Mouse (Mus musculus) myocyte (in vitro differentiated cells): Measurements from ENCODE around the gene Slc7a7. TPM values are rescaled to one million over a fixed set of nuclear protein-coding genes. Genes with fewer than 3 reads are reported as not detected.
A peak's percentile ranks its signal among the peaks of the same experiment; 100 is the strongest.

Experiments
- H3K27me3 ChIP-seq: one replicate; pipeline ENCODE4 v1.6.1; 2011; ENCODE audit not compliant: control insufficient read depth, insufficient read depth, insufficient read length
- H3K36me3 ChIP-seq: one replicate; pipeline ENCODE4 v1.6.1; 2011; ENCODE audit not compliant: control insufficient read depth, insufficient read depth
- H3K4me2 ChIP-seq: one replicate; pipeline ENCODE4 v1.6.1; 2011; ENCODE audit warnings: low read depth, control low read depth
- H3K4me3 ChIP-seq: one replicate; pipeline ENCODE4 v1.5.1; 2011; ENCODE audit warnings: mild to moderate bottlenecking, control low read depth, moderate library complexity
- H3K79me2 ChIP-seq: one replicate; pipeline ENCODE4 v1.6.1; 2011; ENCODE audit not compliant: control insufficient read depth, insufficient read depth
- H3ac ChIP-seq: one replicate; pipeline ENCODE4 v1.6.1; 2011; ENCODE audit not compliant: control insufficient read depth, insufficient read length
- CEBPB ChIP-seq: IDR thresholded peaks from 2 replicates; pipeline ENCODE4 v1.6.1; 2011; ENCODE audit warnings: mild to moderate bottlenecking, moderate library complexity; ENCODE audit not compliant: poor library complexity, insufficient read depth, severe bottlenecking
- MAX ChIP-seq: IDR thresholded peaks from one replicate; pipeline ENCODE4 v1.6.1; 2011; ENCODE audit warnings: low read depth, mild to moderate bottlenecking, control low read depth
- MYOD1 ChIP-seq, 3 experiments: IDR thresholded peaks; one replicate each; pipeline ENCODE4 v1.6.1; 2011; ENCODE audit warnings: control low read depth in 2 of 3, low read depth in 2 of 3, mild to moderate bottlenecking in 2 of 3, moderate library complexity in 1 of 3; ENCODE audit not compliant: insufficient read length in 2 of 3, control insufficient read depth in 1 of 3
- MYOG ChIP-seq, 3 experiments: IDR thresholded peaks; one replicate each; pipeline ENCODE4 v1.6.1; 2011; ENCODE audit warnings: control low read depth in 2 of 3, low read depth in 2 of 3, mild to moderate bottlenecking in 2 of 3; ENCODE audit not compliant: insufficient read length in 2 of 3, control insufficient read depth in 1 of 3, insufficient read depth in 1 of 3
- POLR2A ChIP-seq: IDR thresholded peaks from one replicate; pipeline ENCODE4 v1.6.1; 2011; ENCODE audit warnings: low read depth, mild to moderate bottlenecking, control low read depth, moderate library complexity; ENCODE audit not compliant: insufficient read length
- POLR2AphosphoS2 ChIP-seq: IDR thresholded peaks from one replicate; pipeline ENCODE4 v1.6.1; 2011; ENCODE audit warnings: low read depth, control low read depth; ENCODE audit not compliant: insufficient read length
- REST ChIP-seq: IDR thresholded peaks from one replicate; pipeline ENCODE4 v1.6.1; 2011; ENCODE audit warnings: mild to moderate bottlenecking, control low read depth, moderate library complexity; ENCODE audit not compliant: insufficient read depth, insufficient read length
- SRF ChIP-seq: IDR thresholded peaks from one replicate; pipeline ENCODE4 v1.6.1; 2011; ENCODE audit warnings: low read depth; ENCODE audit not compliant: control insufficient read depth, insufficient read length
- TCF12 ChIP-seq: IDR thresholded peaks from one replicate; pipeline ENCODE4 v1.6.1; 2011; ENCODE audit warnings: mild to moderate bottlenecking, control low read depth; ENCODE audit not compliant: poor library complexity, insufficient read depth, severe bottlenecking
- TCF3 ChIP-seq: IDR thresholded peaks from one replicate; pipeline ENCODE4 v1.6.1; 2011; ENCODE audit warnings: low read depth, control low read depth; ENCODE audit not compliant: insufficient read length
- USF1 ChIP-seq: IDR thresholded peaks from one replicate; pipeline ENCODE4 v1.6.1; 2011; ENCODE audit warnings: low read depth, mild to moderate bottlenecking, control low read depth, moderate library complexity
- polyA plus RNA-seq: library from polyadenylated mRNA; unstranded; fragments of >200 nt; fragmentation: generic; extraction: Trizol; gene quantifications from one replicate; pipeline ENCODE4 v1.2.1, GENCODE M21; 2012; ENCODE audit warnings: missing spikeins

The Slc7a7 gene
- polyA plus RNA-seq, 1 experiment: 6.8 TPM

DNA sequence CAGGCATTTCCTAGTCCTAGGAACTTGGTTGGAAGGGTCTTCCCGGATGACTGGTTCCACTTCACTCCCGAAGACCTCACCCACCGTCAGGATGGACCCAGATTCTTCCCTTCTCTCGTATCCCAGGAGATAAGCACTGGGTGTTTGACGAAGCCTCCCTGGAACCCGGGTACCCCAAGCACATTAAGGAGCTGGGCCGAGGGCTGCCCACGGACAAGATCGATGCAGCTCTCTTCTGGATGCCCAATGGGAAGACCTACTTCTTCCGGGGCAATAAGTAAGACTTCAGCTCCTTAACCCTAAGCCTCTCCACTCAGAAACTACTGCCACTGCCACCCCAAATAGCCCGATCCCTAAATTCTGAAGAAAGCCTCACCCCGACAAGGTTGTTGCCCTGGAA is 21.6 kb upstream of the Slc7a7 start:
- no peak overlapping the region for H3K4me3 ChIP-seq
- no peak overlapping the region for H3K4me2 ChIP-seq
- no peak overlapping the region for H3ac ChIP-seq
- no peaks in the 10 kb centered on the region for H3K27me3 ChIP-seq
- peaks cover 17% of the 10 kb centered on the region for H3K36me3 ChIP-seq
- no peak for TF ChIP-seq TCF12
- no peak for TF ChIP-seq POLR2AphosphoS2
- TF ChIP-seq CEBPB: no peak
- no peak for TF ChIP-seq MYOG (IDR thresholded peaks at IDR 0.05; ENCODE audit: control insufficient read depth in 1 of 3, insufficient read depth in 1 of 3, insufficient read length in 2 of 3, low read depth in 2 of 3)
- peaks cover 22% of the 10 kb centered on the region for H3K79me2 ChIP-seq

- H3K36me3 ChIP-seq: peaks cover 17% of the 10 kb centered on the region
- no peaks in the 10 kb centered on the region for H3K27me3 ChIP-seq
- H3K79me2 ChIP-seq: peaks cover 52% of the 10 kb centered on the region
- H3K4me2 ChIP-seq: peak overlapping the region; percentile 44
- TF ChIP-seq CEBPB (no peak), SRF (no peak), REST (no peak), POLR2A (no peak), MAX (no peak), TCF12 (no peak), MYOD1 (IDR thresholded peaks at IDR 0.05; ENCODE audit: control insufficient read depth in 1 of 3, insufficient read length in 2 of 3, low read depth in 2 of 3) (no peak), USF1 (no peak), TCF3 (no peak)
- no peak overlapping the region for H3ac ChIP-seq
- no peak overlapping the region for H3K4me3 ChIP-seq
Measured at GRCm38 (mm10) chr14:54435194-54435918, 17.8 kb upstream of the Slc7a7 start.

DNA sequence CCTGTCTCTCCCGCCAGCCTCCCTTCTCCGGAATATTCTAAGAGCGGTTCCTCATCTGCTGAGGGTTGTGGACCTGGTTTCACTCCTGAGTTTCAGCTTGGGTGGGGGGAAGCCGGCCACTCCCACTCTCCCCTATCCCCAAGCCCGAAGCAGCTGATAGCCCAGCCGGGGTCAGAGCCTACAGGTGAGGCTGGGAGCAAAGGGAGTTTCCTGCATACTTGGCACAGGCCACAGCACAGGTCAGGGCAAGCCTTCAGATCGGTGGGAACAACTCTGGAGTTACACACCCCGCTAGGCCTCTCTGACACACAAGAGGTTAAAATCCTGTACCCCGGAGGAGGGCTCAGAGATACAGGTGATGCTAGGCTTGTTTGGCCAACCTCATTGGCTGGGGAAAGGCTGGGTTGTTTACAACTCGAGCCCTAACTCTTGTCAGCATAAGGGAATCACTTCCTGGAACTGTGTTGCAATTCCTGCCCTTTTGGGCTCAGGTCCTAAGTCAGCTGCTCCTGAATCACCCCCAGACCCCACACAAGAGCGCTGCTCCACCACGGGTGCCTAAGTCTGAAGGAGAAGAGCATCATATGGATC is 16.5 kb upstream of the Slc7a7 start:
- H3K79me2 ChIP-seq: peaks cover 52% of the 10 kb centered on the region
- no peaks in the 10 kb centered on the region for H3K27me3 ChIP-seq

GRCm38 (mm10) chr14:54432837-54433830 is 15.6 kb upstream of the Slc7a7 start:
- no peaks in the 10 kb centered on the region for H3K36me3 ChIP-seq
- H3K27me3 ChIP-seq: no peaks in the 10 kb centered on the region
- TF ChIP-seq SRF (no peak), POLR2A (peak; percentile 58), MYOD1 (IDR thresholded peaks at IDR 0.05; ENCODE audit: control insufficient read depth in 1 of 3, insufficient read length in 2 of 3, low read depth in 2 of 3) (peak in 2 of 3 experiments; percentile 8 to 55), TCF3 (no peak), MYOG (IDR thresholded peaks at IDR 0.05; ENCODE audit: control insufficient read depth in 1 of 3, insufficient read depth in 1 of 3, insufficient read length in 2 of 3, low read depth in 2 of 3) (peak in 1 of 3 experiments; percentile 74), TCF12 (peak; percentile 6), MAX (no peak), CEBPB (no peak), POLR2AphosphoS2 (peak; percentile 72), USF1 (no peak)
- peak overlapping the region; percentile 85 for H3K4me2 ChIP-seq
- H3K79me2 ChIP-seq: peaks cover 56% of the 10 kb centered on the region
- H3K4me3 ChIP-seq: peak overlapping the region; percentile 90
- peak overlapping the region; percentile 79 for H3ac ChIP-seq

More for the DNA sequence above, 16.5 kb upstream of the Slc7a7 start:
- no peak overlapping the region for H3ac ChIP-seq
- peak overlapping the region; percentile 85 for H3K4me2 ChIP-seq
- H3K4me3 ChIP-seq: peak overlapping the region; percentile 90
- no peak for TF ChIP-seq MAX
- 0 out of 2 replicates have a peak, but pooled peaks have one; percentile 32 for TF ChIP-seq CEBPB
- H3K36me3 ChIP-seq: peaks cover 6% of the 10 kb centered on the region
